Mouse (Mus musculus) gastrocnemius, adult 2 months (tissue): Measurements from ENCODE around the gene Nprl3. TPM values are rescaled to one million over a fixed set of nuclear protein-coding genes. Genes with fewer than 3 reads are reported as not detected.
A peak's percentile ranks its signal among the peaks of the same experiment; 100 is the strongest.

Experiments used
- DNase-seq: peaks from one replicate; pipeline ENCODE4 v3.0.0; 2022
- H3K27ac ChIP-seq: fragments of 200-600 bp; 2 replicates; pipeline ENCODE4 v1.8.1; 2022; ENCODE audit warnings: mild to moderate bottlenecking
- H3K4me3 ChIP-seq: fragments of 200-600 bp; 2 replicates; pipeline ENCODE4 v1.8.1; 2022; ENCODE audit warnings: mild to moderate bottlenecking, moderate library complexity
- CTCF ChIP-seq: fragments of 200-600 bp; IDR thresholded peaks from 2 replicates; pipeline ENCODE4 v1.8.1; 2022; ENCODE audit warnings: antibody characterized with exemption, mild to moderate bottlenecking, moderate library complexity
- intact Hi-C: fragments of 180-260 bp; cut with DNase I; formaldehyde crosslinking; loops from one replicate; pipeline ENCODE4 v1.15.1; 2025
- total RNA-seq, 2 experiments: library from RNA; stranded (reverse); gene quantifications; 2 replicates each; pipeline ENCODE4 v1.2.3; 2021

Gene Nprl3
- total RNA-seq, 2 experiments from 2014 or later = 25.6 to 29.6 TPM

DNA sequence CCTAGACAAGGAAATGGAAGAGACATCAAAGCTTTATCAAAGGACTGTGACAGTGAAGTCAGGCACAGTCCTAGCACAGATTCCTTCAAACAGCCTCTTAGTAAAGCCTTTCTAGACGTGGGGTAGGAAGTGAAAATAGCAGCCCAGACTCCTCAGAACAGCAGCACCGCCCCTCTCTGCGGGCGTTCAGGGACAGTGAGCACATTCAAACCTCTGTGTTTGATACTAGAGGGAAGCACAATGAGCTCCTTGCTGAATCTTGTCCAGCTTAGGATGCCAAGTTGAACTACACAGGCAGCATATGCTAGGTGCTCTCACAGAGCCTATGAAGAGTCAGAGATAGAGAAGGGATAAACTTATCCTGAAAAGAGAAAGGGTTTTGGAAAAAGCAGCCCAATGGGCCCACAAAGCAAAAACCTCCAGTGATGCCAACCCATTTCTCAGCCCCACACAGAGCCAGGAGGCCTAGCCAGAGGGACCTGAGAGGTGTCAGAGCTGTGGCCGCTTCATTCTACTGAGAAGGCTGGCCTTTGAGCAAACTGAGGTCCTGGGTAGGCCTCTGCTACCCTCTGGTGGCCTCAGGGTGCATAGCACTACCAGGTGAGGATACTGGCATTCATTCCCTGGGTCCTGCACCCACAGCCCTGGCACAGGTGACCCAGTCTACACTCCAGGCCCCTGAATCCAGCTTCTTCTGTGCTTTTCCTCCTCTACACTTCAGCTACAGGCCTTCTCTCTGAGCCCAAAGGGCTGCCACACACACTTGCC is 29.2 kb downstream of the Nprl3 start:
- intact Hi-C loops = loop anchor here (1.0 kb wide), 2 partner anchors 21 to 56 kb away; no protein-coding TSS in a partner anchor
- H3K4me3 ChIP-seq = no peak overlapping the region
- DNase-seq = peak; percentile 78
- TF ChIP-seq CTCF = peak; percentile 100
- no peak overlapping the region for H3K27ac ChIP-seq

DNA sequence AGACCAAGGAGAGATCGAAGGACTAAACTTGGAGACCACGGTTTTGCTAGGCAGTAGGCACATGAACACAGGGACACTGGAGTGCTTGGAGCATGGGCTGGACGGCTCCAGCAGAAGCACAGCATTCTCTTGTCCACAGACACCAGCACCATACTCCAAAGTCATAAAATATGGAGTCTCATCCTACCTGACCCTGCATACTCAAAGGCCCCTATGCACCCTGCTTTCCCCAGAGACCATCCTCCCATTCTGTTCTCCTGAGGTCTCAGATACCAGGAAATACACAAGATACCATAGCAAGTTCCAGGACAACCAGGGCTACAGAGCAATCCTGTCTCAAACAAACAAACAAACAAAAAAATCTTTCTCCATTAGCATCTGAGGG is 30.1 kb downstream of the Nprl3 start:
- no peak for DNase-seq
- TF ChIP-seq CTCF = no peak
- intact Hi-C loops = no loop called here
- no peak overlapping the region for H3K27ac ChIP-seq
- H3K4me3 ChIP-seq = no peak overlapping the region

DNA sequence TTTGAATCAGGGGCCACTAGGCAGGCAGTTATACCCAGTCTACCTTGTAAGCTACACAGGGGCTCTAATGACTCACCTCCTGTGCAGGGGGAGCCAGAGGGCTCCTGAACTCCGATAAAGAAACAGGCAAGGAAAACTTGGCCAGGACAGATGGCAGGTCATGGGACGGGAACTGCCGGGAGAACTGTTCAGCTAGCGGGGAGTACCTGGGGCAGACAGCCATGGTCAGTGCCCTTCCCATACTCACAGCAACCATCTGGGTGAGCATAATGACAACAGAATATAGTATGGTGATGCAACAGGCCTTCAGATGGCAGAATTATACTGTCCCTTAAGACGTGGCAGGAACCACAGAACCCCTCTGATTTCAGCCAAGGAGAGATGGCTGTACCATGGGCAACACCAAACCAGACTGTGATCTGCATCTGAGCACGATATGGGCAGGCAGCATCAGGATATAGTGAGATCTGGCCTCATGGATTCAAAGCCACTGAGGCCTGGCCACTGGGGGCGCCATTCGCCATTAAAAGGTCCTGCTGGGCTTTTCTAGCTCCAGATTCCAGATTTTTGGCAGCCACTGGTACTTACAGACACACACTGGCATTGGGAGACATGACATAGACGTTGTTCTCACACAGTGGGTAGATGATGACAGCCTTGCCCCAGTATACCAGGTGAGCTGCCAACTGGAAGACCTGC is 30.6 kb downstream of the Nprl3 start:
- peak; percentile 69 for DNase-seq
- peak; percentile 76 for TF ChIP-seq CTCF
- Histone ChIP-seq H3K27ac (no peak overlapping the region), H3K4me3 (no peak overlapping the region)
- intact Hi-C loops = no loop called here

DNA sequence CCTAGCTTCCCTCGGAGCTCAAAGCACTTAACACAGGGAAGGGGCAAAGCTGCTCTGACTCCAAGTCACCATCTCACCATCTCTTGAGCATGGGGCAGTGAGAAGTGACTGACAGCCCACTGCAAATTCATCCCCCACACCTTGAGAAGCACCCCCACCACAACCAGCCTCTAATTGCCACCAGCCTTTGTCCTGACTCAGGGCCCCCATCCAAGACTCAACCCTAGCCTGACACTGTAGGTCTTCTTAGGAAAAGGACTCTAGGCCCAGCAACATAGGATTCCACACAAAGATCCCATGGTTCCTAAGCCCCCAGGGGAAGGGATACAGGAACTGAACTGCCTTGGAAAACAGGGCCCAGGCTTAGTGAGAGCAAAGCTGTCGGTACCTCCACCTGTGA is 31.4 kb downstream of the Nprl3 start:
- Histone ChIP-seq H3K27ac (0 out of 2 replicates have a peak overlapping the region, but pooled peaks have one; percentile 28), H3K4me3 (no peak overlapping the region)
- intact Hi-C loops = no loop called here
- TF ChIP-seq CTCF = no peak
- DNase-seq = no peak

DNA sequence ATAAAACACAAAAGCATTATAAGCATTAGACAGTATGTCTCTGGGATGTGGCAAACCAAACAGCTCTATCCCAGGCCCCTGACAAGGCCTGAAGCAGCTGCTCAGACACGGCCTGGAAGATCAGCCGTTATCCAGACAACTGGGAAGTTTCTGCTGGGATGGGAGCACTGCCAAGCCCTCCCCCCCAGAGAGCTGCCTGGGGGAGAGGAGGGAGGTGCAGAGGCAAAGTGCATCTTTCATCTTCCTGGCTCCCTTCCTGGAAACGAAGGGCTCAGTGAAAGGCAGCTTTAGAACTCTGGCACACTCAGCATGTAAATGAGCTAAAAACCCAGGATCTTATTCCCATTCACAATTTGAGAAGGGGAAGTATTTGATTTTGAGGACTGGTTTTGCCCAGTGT is 31.9 kb downstream of the Nprl3 start:
- intact Hi-C loops = no loop called here

DNA sequence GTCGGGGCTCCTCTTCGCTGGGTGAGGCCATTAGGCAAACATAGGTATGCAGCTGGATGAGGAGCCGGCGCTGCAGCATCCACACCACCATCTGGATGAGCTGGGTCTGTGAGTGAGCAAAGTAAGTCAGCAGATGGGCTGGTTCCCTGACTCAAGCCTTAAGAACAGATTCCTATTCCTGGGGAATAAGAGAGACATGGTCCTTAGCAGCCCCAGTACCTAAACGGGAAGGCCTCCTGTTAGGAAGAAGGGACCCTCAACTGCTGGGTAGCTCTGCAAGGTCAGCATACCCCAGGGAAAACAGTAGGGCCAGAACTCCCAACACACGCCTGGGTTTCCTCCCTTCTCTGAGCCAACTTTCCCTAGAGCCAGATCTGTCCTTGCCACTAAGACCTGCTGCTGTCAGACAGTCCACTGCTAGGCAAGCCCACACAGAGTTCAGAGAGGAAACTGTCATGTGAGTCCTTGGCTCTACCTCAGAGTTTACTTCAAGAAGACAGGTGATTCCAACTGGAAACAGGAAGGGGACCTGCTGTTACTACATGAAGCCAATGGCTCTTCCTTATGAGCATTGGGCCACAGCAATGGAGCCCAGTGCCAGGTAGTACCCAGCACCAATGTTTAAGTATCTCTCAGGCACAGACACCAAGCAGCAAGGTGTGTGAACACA is 32.6 kb downstream of the Nprl3 start:
- Histone ChIP-seq H3K27ac (peak overlapping the region; percentile 54), H3K4me3 (no peak overlapping the region)
- TF ChIP-seq CTCF = no peak
- intact Hi-C loops = no loop called here
- peak; percentile 22 for DNase-seq

More for the DNA sequence above, 31.9 kb downstream of the Nprl3 start:
- peak; percentile 83 for DNase-seq
- no peak for TF ChIP-seq CTCF
- H3K27ac ChIP-seq = peak overlapping the region; percentile 54
- H3K4me3 ChIP-seq = no peak overlapping the region

DNA sequence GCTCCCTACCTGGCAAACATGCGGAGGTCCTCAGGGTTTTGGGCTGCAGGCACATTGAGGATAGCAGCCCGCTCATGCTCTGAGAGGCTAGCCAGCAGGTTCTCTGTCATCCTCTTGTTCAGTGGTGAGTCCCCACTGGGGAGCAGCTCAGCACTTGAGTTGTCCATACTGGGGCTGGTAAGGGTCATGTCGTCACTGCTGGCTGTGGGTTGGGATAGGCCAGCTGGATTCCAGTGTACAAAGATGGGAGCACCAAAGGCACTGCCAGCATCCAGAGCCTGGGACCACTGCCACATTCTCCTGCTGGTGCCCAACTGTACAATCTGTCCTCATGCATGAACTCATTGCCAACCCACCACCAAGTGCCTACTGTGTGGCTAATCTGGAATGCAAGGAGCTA is 33.6 kb downstream of the Nprl3 start:
- no peak for TF ChIP-seq CTCF
- intact Hi-C loops = no loop called here
- H3K27ac ChIP-seq = peak overlapping the region; percentile 54; the same call in 1 of the 2 replicates
- DNase-seq = peak; percentile 50
- H3K4me3 ChIP-seq = no peak overlapping the region

DNA sequence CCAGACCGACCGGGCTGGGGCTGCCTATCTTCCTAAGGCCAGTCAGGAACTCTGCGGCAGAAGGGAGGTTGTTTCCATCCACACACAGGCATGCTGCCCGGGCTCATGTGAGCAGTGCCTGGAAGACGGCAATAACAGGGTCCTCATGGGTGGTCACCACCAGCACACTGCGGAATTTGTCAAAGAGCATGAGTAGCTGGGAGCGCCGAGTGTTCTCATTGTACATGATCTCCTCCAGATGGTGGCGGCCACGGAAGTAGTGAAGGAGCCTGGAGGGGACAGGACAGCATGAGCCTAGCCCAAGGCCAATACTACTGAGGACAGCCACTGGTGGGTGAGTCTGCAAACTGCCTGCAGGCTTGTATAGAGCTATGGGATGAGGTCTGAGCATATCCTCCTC is 34.7 kb downstream of the Nprl3 start:
- intact Hi-C loops = no loop called here
- no peak for TF ChIP-seq CTCF
- Histone ChIP-seq H3K27ac (no peak overlapping the region), H3K4me3 (no peak overlapping the region)
- no peak for DNase-seq

DNA sequence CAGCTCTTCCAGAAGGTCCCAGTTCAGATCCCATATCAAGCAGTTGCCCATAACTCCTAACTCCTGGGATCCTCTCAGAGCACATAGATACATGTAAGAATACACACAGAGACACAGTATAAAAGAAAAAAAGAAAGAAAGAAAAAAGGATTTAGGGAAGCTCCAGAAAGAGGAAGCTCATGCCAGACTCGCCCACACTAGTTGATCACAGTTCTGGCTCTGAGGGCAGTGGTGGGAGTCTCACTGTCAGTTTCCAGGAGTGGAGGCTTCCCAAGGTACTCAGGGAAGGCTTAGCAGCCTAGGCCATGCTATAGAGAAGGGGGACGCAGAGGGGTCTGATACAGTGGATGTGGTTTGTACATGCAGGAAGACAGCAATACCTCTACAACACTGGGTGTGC is 36.4 kb downstream of the Nprl3 start:
- DNase-seq = no peak
- H3K27ac ChIP-seq = no peak overlapping the region
- no peak overlapping the region for H3K4me3 ChIP-seq
- intact Hi-C loops = no loop called here
- TF ChIP-seq CTCF = no peak

DNA sequence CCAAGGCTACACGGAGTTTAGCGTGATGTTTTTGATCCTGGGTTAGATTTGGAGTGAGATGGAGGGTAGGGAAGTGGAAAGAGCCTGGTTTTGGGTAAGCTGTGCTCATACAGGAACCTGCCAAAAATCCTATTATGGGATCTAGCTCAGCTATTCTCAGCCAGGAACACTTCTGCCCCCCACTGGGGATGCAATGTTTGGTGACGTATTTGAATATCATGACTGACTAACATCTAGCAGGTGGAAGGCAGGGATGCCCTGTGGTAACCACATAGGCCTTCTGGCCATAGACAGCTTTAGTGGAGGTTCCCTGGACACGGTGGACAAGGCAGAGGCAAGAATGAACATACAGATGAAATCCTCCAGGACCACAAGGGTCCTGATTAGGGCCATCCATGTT is 37.3 kb downstream of the Nprl3 start:
- no peak for DNase-seq
- Histone ChIP-seq H3K4me3 (no peak overlapping the region), H3K27ac (no peak overlapping the region)
- intact Hi-C loops = no loop called here
- TF ChIP-seq CTCF = peak; percentile 26; the same call in 1 of the 2 replicates

DNA sequence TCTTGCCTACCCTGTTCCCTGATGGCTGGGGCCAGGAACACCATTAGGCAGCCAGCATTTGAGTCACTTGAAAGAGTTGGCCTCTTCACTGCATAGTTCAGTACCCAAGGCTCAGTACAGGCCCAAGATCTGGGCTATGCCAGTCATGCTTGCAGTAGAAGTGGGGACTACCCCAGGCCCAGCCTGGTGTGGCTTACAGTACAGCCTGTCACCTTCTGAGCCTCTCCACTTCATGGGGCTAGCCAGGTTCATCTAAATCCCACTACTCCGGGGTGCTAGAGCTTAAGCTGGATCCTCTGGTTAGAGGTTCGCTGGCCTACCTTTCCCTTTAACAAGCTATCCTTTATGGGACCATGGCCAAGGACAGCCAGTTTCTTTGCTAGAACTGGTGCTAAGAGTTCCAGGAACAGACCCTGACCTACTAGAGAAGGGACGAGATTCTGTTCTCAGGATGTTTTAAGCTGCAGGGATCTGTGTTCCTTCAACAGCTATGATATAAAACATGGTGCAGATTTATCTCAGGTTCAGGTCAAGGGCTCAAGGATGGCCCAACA is 39.1 kb downstream of the Nprl3 start:
- peak overlapping the region; percentile 28; the same call in 1 of the 2 replicates for H3K27ac ChIP-seq
- TF ChIP-seq CTCF = no peak
- H3K4me3 ChIP-seq = no peak overlapping the region
- DNase-seq = no peak
- intact Hi-C loops = no loop called here

DNA sequence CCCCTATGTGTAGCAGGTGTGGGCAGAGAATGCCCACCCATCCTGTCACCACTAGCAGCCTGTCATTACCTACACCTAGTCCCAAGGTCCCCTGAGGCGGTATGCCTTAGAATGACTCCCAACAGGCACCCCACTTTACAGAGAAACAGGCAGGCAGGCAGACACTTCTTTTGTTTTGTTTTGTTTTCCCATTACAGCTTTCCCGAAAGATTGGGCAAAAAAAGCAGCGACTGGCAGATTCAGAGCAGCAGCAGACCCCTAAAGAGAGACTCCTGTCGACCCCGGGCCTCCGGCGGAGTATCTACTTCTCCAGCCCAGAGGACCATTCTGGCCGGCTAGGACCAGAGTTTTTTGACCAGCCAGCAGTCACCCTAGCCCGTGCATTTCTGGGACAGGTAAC is 40.0 kb downstream of the Nprl3 start:
- intact Hi-C loops = no loop called here
- H3K4me3 ChIP-seq = peak overlapping the region; percentile 93

DNA sequence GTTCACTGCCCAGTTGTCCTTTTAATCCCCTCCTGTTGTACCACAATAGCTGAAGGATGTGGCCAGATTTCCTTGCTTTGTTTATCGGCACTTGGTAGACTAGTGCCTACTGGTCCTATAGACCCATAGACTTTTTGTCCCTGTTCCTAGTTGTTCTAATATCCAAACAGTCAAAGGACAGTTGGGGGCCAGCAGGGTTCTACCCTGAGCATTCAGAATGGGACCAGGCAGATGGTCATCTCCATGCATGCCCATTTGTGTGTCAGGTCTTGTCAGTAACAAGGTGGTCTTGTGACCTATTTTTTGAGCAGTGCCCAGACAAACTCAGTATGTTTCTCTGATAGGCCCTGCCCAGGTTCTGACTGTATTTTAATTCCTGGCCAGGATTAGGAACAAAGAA is 40.5 kb downstream of the Nprl3 start:
- intact Hi-C loops = no loop called here
- DNase-seq = no peak
- H3K4me3 ChIP-seq = peak overlapping the region; percentile 93
- H3K27ac ChIP-seq = peak overlapping the region; percentile 95
- TF ChIP-seq CTCF = no peak

More for the DNA sequence above, 40.0 kb downstream of the Nprl3 start:
- TF ChIP-seq CTCF = no peak
- DNase-seq = no peak
- H3K27ac ChIP-seq = peak overlapping the region; percentile 95
